Mouse (Mus musculus) G1E (cell line): ENCODE data around the gene Icos. TPM values are rescaled to one million over a fixed set of nuclear protein-coding genes. Genes with fewer than 3 reads are reported as not detected.

Source experiments
- ATAC-seq: 2 replicates; pipeline ENCODE4 v1.8.0; 2016; ENCODE audit warnings: mild to moderate bottlenecking; ENCODE audit not compliant: insufficient number of reproducible peaks, poor library complexity, low FRiP score, severe bottlenecking; ENCODE audit errors: extremely low read depth
- DNase-seq: peaks from one replicate; pipeline ENCODE4 v3.0.0; 2012; ENCODE audit warnings: low spot score
- H3K27me3 ChIP-seq: 2 replicates; pipeline ENCODE4 v1.6.1; 2012; ENCODE audit warnings: mild to moderate bottlenecking, low read length, inconsistent platforms; ENCODE audit not compliant: insufficient read depth
- H3K36me3 ChIP-seq: replicated peaks from 2 replicates; pipeline ENCODE3; 2012; ENCODE audit warnings: mild to moderate bottlenecking, inconsistent platforms
- H3K4me1 ChIP-seq: 2 replicates; pipeline ENCODE4 v1.6.1; 2012; ENCODE audit warnings: low read depth, low read length, inconsistent platforms, mixed read lengths; ENCODE audit not compliant: insufficient read depth
- H3K4me3 ChIP-seq: 2 replicates; pipeline ENCODE4 v1.5.1; 2012; ENCODE audit warnings: low read depth, mild to moderate bottlenecking, inconsistent platforms, low read length, moderate library complexity, mixed read lengths
- H3K9me3 ChIP-seq: replicated peaks from 2 replicates; pipeline ENCODE4 v1.6.1; 2012; ENCODE audit warnings: inconsistent platforms
- CTCF ChIP-seq: IDR thresholded peaks from 2 replicates; pipeline ENCODE4 v1.5.1; 2012; ENCODE audit warnings: low read depth, low read length, inconsistent platforms, mixed read lengths
- GATA1 ChIP-seq: IDR thresholded peaks from 2 replicates; pipeline ENCODE4 v1.6.1; 2012; ENCODE audit warnings: borderline replicate concordance, low read length, inconsistent platforms, mixed read lengths
- GATA2 ChIP-seq: IDR thresholded peaks from 2 replicates; pipeline ENCODE4 v1.6.1; 2012; ENCODE audit warnings: low read depth, low read length, inconsistent platforms, borderline replicate concordance
- POLR2AphosphoS5 ChIP-seq: IDR thresholded peaks from 2 replicates; pipeline ENCODE4 v1.6.1; 2012; ENCODE audit warnings: low read depth, low read length, inconsistent platforms; ENCODE audit not compliant: insufficient replicate concordance
- TAL1 ChIP-seq: conservative IDR thresholded peaks from 2 replicates; pipeline ENCODE4 v1.6.1; 2012; ENCODE audit warnings: low read depth, low read length, inconsistent platforms, mixed read lengths
- polyA plus RNA-seq: library from polyadenylated mRNA; stranded (reverse); fragments of >175 nt; gene quantifications from 2 replicates; pipeline ENCODE4 v1.2.3, GENCODE M21; 2012
- total RNA-seq, 2 experiments: library from RNA; stranded (forward) in 1 of 2; stranded (reverse) in 1 of 2; fragments of 200-1000 nt in 1 of 2; fragments of >200 nt in 1 of 2; fragmentation: Nextera tagmentation in 1 of 2; gene quantifications; 2 replicates each; pipeline ENCODE4 v1.2.3; 2014 to 2017

Gene Icos
- total and polyA plus RNA-seq, 3 experiments = 0.33 TPM; not detected in 2

- H3K4me3 ChIP-seq = no peak overlapping the region
- H3K9me3 ChIP-seq = no peaks in the 10 kb centered on the region
- peaks cover 6% of the 10 kb centered on the region for H3K4me1 ChIP-seq
- H3K27me3 ChIP-seq = peaks cover 5% of the 10 kb centered on the region; the same call in 1 of the 2 replicates
- TF ChIP-seq CTCF = no peak
- no peak for TF ChIP-seq TAL1
- TF ChIP-seq GATA1 = no peak
- TF ChIP-seq GATA2 = no peak
- TF ChIP-seq POLR2AphosphoS5 = no peak
- no peaks in the 10 kb centered on the region for H3K36me3 ChIP-seq
- ATAC-seq (no peak), DNase-seq (no peak)
Measured at GRCm38 (mm10) chr1:60959246-60959645, 18.5 kb upstream of the Icos start.

- ATAC-seq (peak; percentile 43), DNase-seq (no peak)
- no peak overlapping the region for H3K4me3 ChIP-seq
- no peaks in the 10 kb centered on the region for H3K36me3 ChIP-seq
- TF ChIP-seq GATA2 (no peak), GATA1 (no peak), POLR2AphosphoS5 (no peak), TAL1 (no peak), CTCF (no peak)
- peaks cover 5% of the 10 kb centered on the region; the same call in 1 of the 2 replicates for H3K27me3 ChIP-seq
- H3K9me3 ChIP-seq = no peaks in the 10 kb centered on the region
- H3K4me1 ChIP-seq = peaks cover 6% of the 10 kb centered on the region
Measured at GRCm38 (mm10) chr1:60960451-60960850, 17.3 kb upstream of the Icos start.

DNA sequence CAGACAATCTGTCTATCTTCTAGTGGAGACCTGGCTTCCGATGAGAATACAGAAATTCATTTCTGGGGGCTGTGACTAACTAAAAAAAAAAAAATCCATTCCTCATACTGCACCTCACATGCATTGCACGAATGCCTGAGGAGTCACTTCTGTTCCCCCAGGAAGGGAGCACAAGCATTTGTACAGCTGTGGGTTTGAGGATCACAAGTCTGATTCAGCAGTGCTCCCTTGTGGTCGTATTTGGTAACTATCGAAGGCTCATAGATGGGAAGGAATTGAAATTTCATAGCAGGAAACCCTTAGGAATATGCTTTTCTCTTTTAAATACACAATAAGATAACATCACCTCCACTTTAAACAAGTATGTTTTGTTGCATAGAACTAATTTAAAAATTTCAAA, 16.6 kb upstream of the Icos start:
- Histone ChIP-seq H3K4me1 (peaks cover 6% of the 10 kb centered on the region), H3K27me3 (peaks cover 5% of the 10 kb centered on the region; the same call in 1 of the 2 replicates), H3K36me3 (no peaks in the 10 kb centered on the region), H3K9me3 (no peaks in the 10 kb centered on the region), H3K4me3 (no peak overlapping the region)
- no peak for ATAC-seq
- TF ChIP-seq GATA1 (no peak), TAL1 (no peak), GATA2 (no peak), CTCF (no peak), POLR2AphosphoS5 (no peak)
- DNase-seq = peak; percentile 7

DNA sequence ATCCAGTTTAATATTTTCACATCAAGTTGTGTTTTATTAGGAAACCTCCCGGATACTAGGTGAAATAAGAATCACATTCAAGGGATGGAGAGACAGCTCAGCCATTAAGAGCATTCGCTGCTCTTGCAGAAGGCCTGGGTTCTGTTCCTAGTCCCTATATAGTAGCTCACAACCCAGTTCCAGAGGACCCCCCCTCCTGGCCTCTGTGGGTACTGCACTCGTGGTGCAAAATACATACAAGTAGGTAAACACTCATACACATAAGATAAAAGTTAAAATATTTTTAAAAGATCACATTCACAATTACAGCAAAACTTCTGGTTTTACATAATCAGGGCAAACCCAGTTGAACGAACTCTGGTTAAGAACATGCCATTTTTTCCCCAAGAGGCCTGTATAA, 15.6 kb upstream of the Icos start:
- no peak overlapping the region for H3K4me3 ChIP-seq
- peaks cover 5% of the 10 kb centered on the region; the same call in 1 of the 2 replicates for H3K27me3 ChIP-seq
- H3K36me3 ChIP-seq = no peaks in the 10 kb centered on the region
- H3K9me3 ChIP-seq = no peaks in the 10 kb centered on the region
- no peak for ATAC-seq
- no peak for DNase-seq
- no peak for TF ChIP-seq POLR2AphosphoS5
- TF ChIP-seq GATA1 = no peak
- no peak for TF ChIP-seq CTCF
- TF ChIP-seq GATA2 = no peak
- TF ChIP-seq TAL1 = no peak
- peaks cover 6% of the 10 kb centered on the region for H3K4me1 ChIP-seq

- Histone ChIP-seq H3K4me1 (no peaks in the 10 kb centered on the region), H3K27me3 (no peaks in the 10 kb centered on the region; the same call in 1 of the 2 replicates), H3K36me3 (no peaks in the 10 kb centered on the region), H3K9me3 (no peaks in the 10 kb centered on the region), H3K4me3 (no peak overlapping the region)
- DNase-seq (no peak), ATAC-seq (no peak)
- TF ChIP-seq TAL1 (no peak), CTCF (no peak), GATA2 (no peak), GATA1 (no peak), POLR2AphosphoS5 (no peak)
Measured at GRCm38 (mm10) chr1:60967521-60967920, 10.2 kb upstream of the Icos start.

GRCm38 (mm10) chr1:60970846-60971245, 6.9 kb upstream of the Icos start:
- no peaks in the 10 kb centered on the region for H3K36me3 ChIP-seq
- no peaks in the 10 kb centered on the region; the same call in 1 of the 2 replicates for H3K27me3 ChIP-seq
- DNase-seq (no peak), ATAC-seq (no peak)
- no peak overlapping the region for H3K4me3 ChIP-seq
- no peaks in the 10 kb centered on the region for H3K4me1 ChIP-seq
- no peaks in the 10 kb centered on the region for H3K9me3 ChIP-seq
- no peak for TF ChIP-seq GATA1

DNA sequence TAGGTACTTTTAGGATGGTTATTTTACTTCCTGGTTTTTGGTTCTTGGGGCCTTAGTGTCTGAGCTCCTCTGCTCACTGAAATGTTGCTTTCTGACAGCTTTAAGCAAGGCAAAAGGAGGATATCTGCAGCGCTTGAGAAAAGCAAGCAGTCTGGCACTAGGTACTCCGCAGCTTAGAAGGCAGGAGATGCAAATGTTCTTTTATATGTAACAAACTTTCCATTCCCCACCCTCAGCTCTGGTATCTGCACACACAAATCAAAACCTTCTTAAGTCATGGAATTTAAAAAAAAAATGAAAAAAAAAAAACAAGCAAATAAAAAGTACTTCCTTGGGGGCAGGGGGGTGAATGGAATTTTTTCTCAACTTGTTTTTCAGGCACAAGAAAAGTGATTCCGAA, 3.5 kb upstream of the Icos start:
- no peak overlapping the region for H3K4me3 ChIP-seq
- no peaks in the 10 kb centered on the region for H3K9me3 ChIP-seq
- DNase-seq (no peak), ATAC-seq (no peak)
- TF ChIP-seq CTCF (no peak), GATA1 (no peak), POLR2AphosphoS5 (no peak), GATA2 (no peak), TAL1 (no peak)
- H3K27me3 ChIP-seq = no peaks in the 10 kb centered on the region
- no peaks in the 10 kb centered on the region for H3K4me1 ChIP-seq
- no peaks in the 10 kb centered on the region for H3K36me3 ChIP-seq
